Mouse (Mus musculus): ENCODE results near the gene Fpr3. TPM values are rescaled to one million over a fixed set of nuclear protein-coding genes. Genes with fewer than 3 reads are reported as not detected.

Gene Fpr3
- polyA plus RNA-seq, 1 experiment from 2014 or later = not detected

- no peaks in the 10 kb centered on the region for H3K9me3 ChIP-seq (replicated peaks; ENCODE audit: control insufficient read depth, low read length)
- no peaks in the 10 kb centered on the region for H3K27me3 ChIP-seq (ENCODE audit: control insufficient read depth, insufficient read depth, low read length)
- H3K4me2 ChIP-seq (ENCODE audit: low read depth, low read length) = no peak overlapping the region
- H3K4me3 ChIP-seq (ENCODE audit: low read depth, low read length) = no peak overlapping the region
- no peak overlapping the region for H3K9ac ChIP-seq (replicated peaks; ENCODE audit: low read length)
- ATAC-seq (replicated peaks; ENCODE audit: insufficient number of reproducible peaks, low FRiP score, low TSS enrichment, low read depth) (no peak), DNase-seq (ENCODE audit: low spot score) (no peak)
- no peaks in the 10 kb centered on the region for H3K4me1 ChIP-seq (ENCODE audit: control insufficient read depth, insufficient read depth, low read length)
- no peaks in the 10 kb centered on the region; the same call in none of the 2 replicates for H3K36me3 ChIP-seq (replicated peaks; ENCODE audit: control insufficient read depth, insufficient read depth, low read depth, low read length)
- WGBS = 89% methylated on average over 11 of the region's 11 CpGs
- H3K27ac ChIP-seq (replicated peaks; ENCODE audit: low read depth, low read length) = no peak overlapping the region
These were observed 20.7 kb upstream of the Fpr3 start for GRCm38 (mm10) chr17:17866801-17867469.

- ATAC-seq (replicated peaks; ENCODE audit: insufficient number of reproducible peaks, low FRiP score, low TSS enrichment, low read depth) = no peak
These were observed 16.6 kb upstream of the Fpr3 start for GRCm38 (mm10) chr17:17870892-17871550.

GRCm38 (mm10) chr17:17871697-17872096 is 16.0 kb upstream of the Fpr3 start:
- 91% methylated on average over 2 of the region's 2 CpGs for WGBS
- no peak overlapping the region for H3K27ac ChIP-seq (replicated peaks; ENCODE audit: low read depth, low read length)
- ATAC-seq (replicated peaks; ENCODE audit: insufficient number of reproducible peaks, low FRiP score, low TSS enrichment, low read depth) = no peak
- no peaks in the 10 kb centered on the region for H3K27me3 ChIP-seq (ENCODE audit: control insufficient read depth, insufficient read depth, low read length)
- no peak overlapping the region for H3K9ac ChIP-seq (replicated peaks; ENCODE audit: low read length)
- no peaks in the 10 kb centered on the region for H3K9me3 ChIP-seq (replicated peaks; ENCODE audit: control insufficient read depth, low read length)
- no peaks in the 10 kb centered on the region for H3K4me1 ChIP-seq (ENCODE audit: control insufficient read depth, insufficient read depth, low read length)
- H3K4me3 ChIP-seq (ENCODE audit: low read depth, low read length) = no peak overlapping the region
- no peak overlapping the region for H3K4me2 ChIP-seq (ENCODE audit: low read depth, low read length)
- no peaks in the 10 kb centered on the region for H3K36me3 ChIP-seq (replicated peaks; ENCODE audit: control insufficient read depth, insufficient read depth, low read depth, low read length)
- DNase-seq (ENCODE audit: low spot score) = no peak

More at GRCm38 (mm10) chr17:17870892-17871550, 16.6 kb upstream of the Fpr3 start:
- WGBS = 77% methylated on average over 2 of the region's 2 CpGs
- H3K27ac ChIP-seq (replicated peaks; ENCODE audit: low read depth, low read length) = no peak overlapping the region
- no peak for DNase-seq (ENCODE audit: low spot score)
- H3K36me3 ChIP-seq (replicated peaks; ENCODE audit: control insufficient read depth, insufficient read depth, low read depth, low read length) = no peaks in the 10 kb centered on the region
- H3K4me1 ChIP-seq (ENCODE audit: control insufficient read depth, insufficient read depth, low read length) = no peaks in the 10 kb centered on the region
- H3K4me3 ChIP-seq (ENCODE audit: low read depth, low read length) = no peak overlapping the region
- H3K27me3 ChIP-seq (ENCODE audit: control insufficient read depth, insufficient read depth, low read length) = no peaks in the 10 kb centered on the region
- no peaks in the 10 kb centered on the region for H3K9me3 ChIP-seq (replicated peaks; ENCODE audit: control insufficient read depth, low read length)
- no peak overlapping the region for H3K4me2 ChIP-seq (ENCODE audit: low read depth, low read length)
- H3K9ac ChIP-seq (replicated peaks; ENCODE audit: low read length) = no peak overlapping the region

DNA sequence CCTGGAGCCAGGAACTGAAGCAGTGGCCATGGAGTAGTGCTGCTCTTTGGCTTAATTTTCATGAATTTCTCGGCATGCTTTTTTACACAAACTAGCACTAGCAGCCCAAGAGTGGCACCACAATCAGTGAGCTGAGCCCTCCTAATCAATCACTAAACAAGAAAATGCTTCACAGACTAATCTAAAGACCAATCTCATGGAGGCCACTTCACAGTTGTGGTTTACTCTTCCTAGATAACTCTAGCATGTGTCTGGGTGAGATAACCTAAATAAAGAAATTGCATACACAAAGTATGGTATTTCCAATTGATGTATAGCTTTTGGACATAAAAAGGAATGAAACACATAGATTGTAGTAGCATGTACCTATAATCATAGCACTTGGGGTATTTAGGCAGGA is 8.3 kb upstream of the Fpr3 start:
- H3K27me3 ChIP-seq (ENCODE audit: control insufficient read depth, insufficient read depth, low read length) = no peaks in the 10 kb centered on the region
- no peaks in the 10 kb centered on the region for H3K9me3 ChIP-seq (replicated peaks; ENCODE audit: control insufficient read depth, low read length)
- H3K4me2 ChIP-seq (ENCODE audit: low read depth, low read length) = no peak overlapping the region
- H3K36me3 ChIP-seq (replicated peaks; ENCODE audit: control insufficient read depth, insufficient read depth, low read depth, low read length) = no peaks in the 10 kb centered on the region
- no peak overlapping the region for H3K27ac ChIP-seq (replicated peaks; ENCODE audit: low read depth, low read length)
- no peaks in the 10 kb centered on the region for H3K4me1 ChIP-seq (ENCODE audit: control insufficient read depth, insufficient read depth, low read length)
- no peak overlapping the region for H3K9ac ChIP-seq (replicated peaks; ENCODE audit: low read length)
- no peak for ATAC-seq (replicated peaks; ENCODE audit: insufficient number of reproducible peaks, low FRiP score, low TSS enrichment, low read depth)
- WGBS = 95% methylated on average over 1 of the region's 1 CpGs
- no peak for DNase-seq (ENCODE audit: low spot score)
- H3K4me3 ChIP-seq (ENCODE audit: low read depth, low read length) = no peak overlapping the region

DNA sequence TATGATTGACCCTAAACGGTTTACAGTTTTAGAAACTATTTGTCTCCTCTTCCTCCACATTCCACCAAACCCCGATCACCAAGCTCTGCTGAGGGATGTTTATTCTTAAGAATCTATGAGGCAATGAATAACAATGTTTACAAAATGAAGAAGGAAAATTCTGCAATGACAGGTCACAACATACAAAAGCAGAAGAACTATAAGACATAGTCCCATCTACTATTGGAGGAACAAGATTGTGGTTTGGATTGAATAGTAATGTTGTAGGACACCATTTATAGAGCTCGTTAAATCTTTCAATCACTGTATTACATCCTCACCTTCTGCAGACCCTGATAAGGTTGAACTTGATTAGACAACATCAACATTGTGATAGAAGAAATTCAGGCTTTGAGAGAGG is 5.0 kb upstream of the Fpr3 start:
- WGBS = 84% methylated on average over 3 of the region's 3 CpGs
- ATAC-seq (replicated peaks; ENCODE audit: insufficient number of reproducible peaks, low FRiP score, low TSS enrichment, low read depth) (no peak), DNase-seq (ENCODE audit: low spot score) (no peak)
- H3K4me1 ChIP-seq (ENCODE audit: control insufficient read depth, insufficient read depth, low read length) = no peaks in the 10 kb centered on the region
- H3K4me2 ChIP-seq (ENCODE audit: low read depth, low read length) = no peak overlapping the region
- no peak overlapping the region for H3K9ac ChIP-seq (replicated peaks; ENCODE audit: low read length)
- no peaks in the 10 kb centered on the region for H3K36me3 ChIP-seq (replicated peaks; ENCODE audit: control insufficient read depth, insufficient read depth, low read depth, low read length)
- no peak overlapping the region for H3K27ac ChIP-seq (replicated peaks; ENCODE audit: low read depth, low read length)
- no peaks in the 10 kb centered on the region for H3K27me3 ChIP-seq (ENCODE audit: control insufficient read depth, insufficient read depth, low read length)
- H3K9me3 ChIP-seq (replicated peaks; ENCODE audit: control insufficient read depth, low read length) = no peaks in the 10 kb centered on the region
- no peak overlapping the region for H3K4me3 ChIP-seq (ENCODE audit: low read depth, low read length)

DNA sequence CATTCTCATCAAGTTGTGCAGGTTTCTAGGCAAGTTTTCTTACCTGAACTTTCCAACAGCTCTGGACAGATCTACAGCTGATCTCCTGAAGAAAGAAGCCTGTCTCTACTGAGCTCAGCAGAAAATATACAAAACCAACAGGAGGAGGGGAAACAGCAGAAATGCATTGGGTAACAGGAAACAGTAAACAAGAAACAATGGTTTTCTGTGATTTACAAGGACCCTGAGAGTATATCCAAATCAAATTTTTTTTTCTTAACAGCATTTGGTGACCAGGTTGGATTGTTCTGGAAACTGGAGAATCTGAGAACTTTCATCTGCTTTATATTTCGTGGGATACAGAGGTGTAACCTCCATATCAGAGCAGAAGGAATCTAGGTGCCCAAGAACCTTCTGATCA is 3.8 kb upstream of the Fpr3 start, which contains the start of gene Fpr1:
Gene Fpr1, minus strand, starts transcription at position 101 of the 400 bp plus-strand sequence.
- Histone ChIP-seq H3K27me3 (ENCODE audit: control insufficient read depth, insufficient read depth, low read length) (no peaks in the 10 kb centered on the region), H3K4me3 (ENCODE audit: low read depth, low read length) (no peak within 1 kb of the TSS), H3K9ac (replicated peaks; ENCODE audit: low read length) (no peak within 1 kb of the TSS), H3K4me1 (ENCODE audit: control insufficient read depth, insufficient read depth, low read length) (no peaks in the 10 kb centered on the region), H3K27ac (replicated peaks; ENCODE audit: low read depth, low read length) (no peak within 1 kb of the TSS), H3K36me3 (replicated peaks; ENCODE audit: control insufficient read depth, insufficient read depth, low read depth, low read length) (no peaks in the 10 kb centered on the region), H3K4me2 (ENCODE audit: low read depth, low read length) (no peak within 1 kb of the TSS), H3K9me3 (replicated peaks; ENCODE audit: control insufficient read depth, low read length) (no peaks in the 10 kb centered on the region)
- DNase-seq (ENCODE audit: low spot score) (no peak), ATAC-seq (replicated peaks; ENCODE audit: insufficient number of reproducible peaks, low FRiP score, low TSS enrichment, low read depth) (no peak)
- WGBS = 63% methylated on average over 1 of the region's 1 CpGs

DNA sequence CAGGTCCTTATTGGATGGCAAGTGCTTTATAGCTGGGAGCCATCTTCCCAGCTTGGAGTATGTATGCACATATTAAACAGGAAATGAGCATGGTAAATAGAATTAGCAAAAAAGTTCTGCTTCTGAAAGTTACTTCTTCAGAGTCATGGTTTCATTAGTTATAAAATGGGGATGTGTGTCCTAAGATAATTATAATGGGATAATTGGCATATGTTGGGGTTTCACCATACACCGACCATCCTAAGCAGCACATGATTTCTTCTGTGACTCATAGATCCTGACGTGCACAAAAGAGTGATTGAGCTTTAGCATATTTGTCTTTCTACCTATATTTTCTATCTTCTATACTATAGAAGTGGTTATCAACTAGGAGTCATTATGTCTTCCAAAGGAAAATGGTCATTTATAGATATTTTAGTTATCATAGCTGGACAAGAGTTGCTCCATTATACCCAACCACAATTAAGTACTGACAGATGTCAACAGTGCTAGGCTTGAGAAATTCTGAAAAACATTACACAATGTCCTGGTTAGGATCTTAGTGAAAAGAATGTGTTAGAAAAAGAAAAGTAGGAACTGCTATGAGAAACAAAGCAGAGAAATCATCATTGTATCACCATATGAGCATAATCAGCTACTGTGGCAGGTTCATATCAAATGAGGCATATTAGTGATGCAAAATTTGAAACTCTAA is 2.2 kb downstream of the Fpr3 start:
- Histone ChIP-seq H3K36me3 (replicated peaks; ENCODE audit: control insufficient read depth, insufficient read depth, low read depth, low read length) (no peaks in the 10 kb centered on the region), H3K4me1 (ENCODE audit: control insufficient read depth, insufficient read depth, low read length) (no peaks in the 10 kb centered on the region), H3K9ac (replicated peaks; ENCODE audit: low read length) (no peak overlapping the region), H3K27me3 (ENCODE audit: control insufficient read depth, insufficient read depth, low read length) (no peaks in the 10 kb centered on the region), H3K27ac (replicated peaks; ENCODE audit: low read depth, low read length) (no peak overlapping the region), H3K4me2 (ENCODE audit: low read depth, low read length) (no peak overlapping the region), H3K4me3 (ENCODE audit: low read depth, low read length) (no peak overlapping the region), H3K9me3 (replicated peaks; ENCODE audit: control insufficient read depth, low read length) (no peaks in the 10 kb centered on the region)
- ATAC-seq (replicated peaks; ENCODE audit: insufficient number of reproducible peaks, low FRiP score, low TSS enrichment, low read depth) = no peak
- 81% methylated on average over 2 of the region's 2 CpGs for WGBS
- DNase-seq (ENCODE audit: low spot score) = no peak

- H3K4me2 ChIP-seq (ENCODE audit: low read depth, low read length) = no peak overlapping the region
- no peaks in the 10 kb centered on the region for H3K27me3 ChIP-seq (ENCODE audit: control insufficient read depth, insufficient read depth, low read length)
- H3K27ac ChIP-seq (replicated peaks; ENCODE audit: low read depth, low read length) = no peak overlapping the region
- WGBS = 5% methylated on average over 4 of the region's 4 CpGs
- DNase-seq (ENCODE audit: low spot score) (peak; percentile 80), ATAC-seq (replicated peaks; ENCODE audit: insufficient number of reproducible peaks, low FRiP score, low TSS enrichment, low read depth) (no peak)
- H3K36me3 ChIP-seq (replicated peaks; ENCODE audit: control insufficient read depth, insufficient read depth, low read depth, low read length) = no peaks in the 10 kb centered on the region
- no peaks in the 10 kb centered on the region for H3K9me3 ChIP-seq (replicated peaks; ENCODE audit: control insufficient read depth, low read length)
- H3K4me1 ChIP-seq (ENCODE audit: control insufficient read depth, insufficient read depth, low read length) = no peaks in the 10 kb centered on the region
- no peak overlapping the region for H3K9ac ChIP-seq (replicated peaks; ENCODE audit: low read length)
- no peak overlapping the region for H3K4me3 ChIP-seq (ENCODE audit: low read depth, low read length)
These were observed 8.4 kb downstream of the Fpr3 start for GRCm38 (mm10) chr17:17896039-17896438.
